In genomic region chr12:80366004-80366480, GRCm38 (mm10) we compare ENCODE assay signal across 8 mouse cellular contexts.
DNase-seq lines count a peak whose midpoint lies in the region; ATAC-seq and TF ChIP-seq lines count a peak whose summit lies in the region.

No protein-coding gene starts in this region.

- H3K9me3 ChIP-seq in hindbrain, embryonic 13.5 days: no peaks in the 10 kb centered on the region
- no peaks in the 10 kb centered on the region for H3K9me3 ChIP-seq in hindbrain, embryonic 11.5 days (ENCODE audit: control insufficient read depth, low read length)
- H3K9me3 ChIP-seq in forebrain, postnatal 0 days (ENCODE audit: low read length): no peaks in the 10 kb centered on the region
- no peaks in the 10 kb centered on the region for H3K9me3 ChIP-seq in kidney, embryonic 14.5 days (ENCODE audit: control insufficient read depth, low read length)
- H3K9me3 ChIP-seq in lung, embryonic 16.5 days (ENCODE audit: control insufficient read depth, low read length): no peaks in the 10 kb centered on the region

- no peak for ATAC-seq in hindbrain, embryonic 13.5 days (ENCODE audit: low FRiP score)
- no peak for ATAC-seq in hindbrain, embryonic 11.5 days (ENCODE audit: low FRiP score)
- ATAC-seq in forebrain, postnatal 0 days: peak; percentile 81
- peak; percentile 68; the same call in 1 of the 2 replicates for ATAC-seq in kidney, embryonic 14.5 days (ENCODE audit: low FRiP score, low TSS enrichment)
- peak; percentile 90 for ATAC-seq in lung, embryonic 16.5 days (ENCODE audit: low read depth)

- TF ChIP-seq CTCF in forebrain, postnatal 0 days (IDR thresholded peaks at IDR 0.05; ENCODE audit: low read depth): no peak

- H3K4me1 ChIP-seq in hindbrain, embryonic 13.5 days (replicated peaks): peaks cover 29% of the 10 kb centered on the region
- H3K4me1 ChIP-seq in hindbrain, embryonic 11.5 days (replicated peaks; ENCODE audit: control insufficient read depth, insufficient read depth, low read length): no peaks in the 10 kb centered on the region
- no peaks in the 10 kb centered on the region for H3K4me1 ChIP-seq in forebrain, postnatal 0 days (ENCODE audit: insufficient read depth)
- peaks cover 13% of the 10 kb centered on the region for H3K4me1 ChIP-seq in kidney, embryonic 14.5 days (ENCODE audit: control insufficient read depth, insufficient read depth, low read length)
- peaks cover 20% of the 10 kb centered on the region for H3K4me1 ChIP-seq in lung, embryonic 16.5 days (replicated peaks; ENCODE audit: control insufficient read depth, insufficient read depth, low read length)

- 52% methylated on average over 3 of the region's 3 CpGs for WGBS in hindbrain, embryonic 13.5 days
- WGBS in hindbrain, embryonic 11.5 days: 70% methylated on average over 3 of the region's 3 CpGs
- 14% methylated on average over 3 of the region's 3 CpGs for WGBS in forebrain, postnatal 0 days
- WGBS in kidney, embryonic 14.5 days: 32% methylated on average over 3 of the region's 3 CpGs
- 3% methylated on average over 3 of the region's 3 CpGs for WGBS in lung, embryonic 16.5 days

- H3K27me3 ChIP-seq in hindbrain, embryonic 13.5 days: no peaks in the 10 kb centered on the region
- H3K27me3 ChIP-seq in hindbrain, embryonic 11.5 days (ENCODE audit: control insufficient read depth, insufficient read depth, low read length): no peaks in the 10 kb centered on the region
- H3K27me3 ChIP-seq in forebrain, postnatal 0 days (ENCODE audit: insufficient read depth, low read length): no peaks in the 10 kb centered on the region
- H3K27me3 ChIP-seq in kidney, embryonic 14.5 days (ENCODE audit: control insufficient read depth, insufficient read depth, low read length): no peaks in the 10 kb centered on the region
- no peaks in the 10 kb centered on the region for H3K27me3 ChIP-seq in lung, embryonic 16.5 days (ENCODE audit: control insufficient read depth, insufficient read depth, low read depth, low read length)

- H3K27ac ChIP-seq in hindbrain, embryonic 13.5 days: peak overlapping the region; percentile 49
- no peak overlapping the region for H3K27ac ChIP-seq in hindbrain, embryonic 11.5 days (ENCODE audit: low read depth, low read length)
- no peak overlapping the region for H3K27ac ChIP-seq in forebrain, postnatal 0 days (ENCODE audit: low read depth, low read length)
- peak overlapping the region; percentile 84 for H3K27ac ChIP-seq in kidney, embryonic 14.5 days (ENCODE audit: low read depth, low read length)
- H3K27ac ChIP-seq in lung, embryonic 16.5 days (ENCODE audit: low read length): peak overlapping the region; percentile 92

- peaks cover 35% of the 10 kb centered on the region for H3K36me3 ChIP-seq in hindbrain, embryonic 13.5 days
- no peaks in the 10 kb centered on the region for H3K36me3 ChIP-seq in hindbrain, embryonic 11.5 days (ENCODE audit: control insufficient read depth, insufficient read depth, low read length)
- H3K36me3 ChIP-seq in forebrain, postnatal 0 days (ENCODE audit: insufficient read depth): peaks cover 4% of the 10 kb centered on the region; the same call in 1 of the 2 replicates
- H3K36me3 ChIP-seq in kidney, embryonic 14.5 days (ENCODE audit: control insufficient read depth, insufficient read depth, low read length): peaks cover 15% of the 10 kb centered on the region
- peaks cover 6% of the 10 kb centered on the region for H3K36me3 ChIP-seq in lung, embryonic 16.5 days (ENCODE audit: control insufficient read depth, insufficient read depth, low read length)

- H3K4me3 ChIP-seq in hindbrain, embryonic 13.5 days: no peak overlapping the region
- H3K4me3 ChIP-seq in hindbrain, embryonic 11.5 days (ENCODE audit: low read depth, low read length): no peak overlapping the region
- no peak overlapping the region for H3K4me3 ChIP-seq in forebrain, postnatal 0 days (ENCODE audit: low read depth, low read length)
- no peak overlapping the region for H3K4me3 ChIP-seq in kidney, embryonic 14.5 days (ENCODE audit: low read length)
- no peak overlapping the region for H3K4me3 ChIP-seq in lung, embryonic 16.5 days (ENCODE audit: low read length)

- H3K9ac ChIP-seq in hindbrain, embryonic 13.5 days: no peak overlapping the region
- no peak overlapping the region for H3K9ac ChIP-seq in hindbrain, embryonic 11.5 days (ENCODE audit: low read depth, low read length)
- H3K9ac ChIP-seq in forebrain, postnatal 0 days: no peak overlapping the region
- H3K9ac ChIP-seq in kidney, embryonic 14.5 days (ENCODE audit: low read depth, low read length): no peak overlapping the region; the same call in 1 of the 2 replicates
- H3K9ac ChIP-seq in lung, embryonic 16.5 days (ENCODE audit: low read length): no peak overlapping the region

- DNase-seq in hindbrain, embryonic 11.5 days (ENCODE audit: low spot score): no peak
- DNase-seq in adipocyte (ENCODE audit: low spot score): peak; percentile 73
- DNase-seq in forebrain, postnatal 0 days: peak; percentile 68
- DNase-seq in adrenal gland, adult 2 months: no peak
- no peak for DNase-seq in thymus, postnatal 0 days (ENCODE audit: low spot score)

- no peak overlapping the region for H3K4me2 ChIP-seq in hindbrain, embryonic 13.5 days
- no peak overlapping the region for H3K4me2 ChIP-seq in hindbrain, embryonic 11.5 days (replicated peaks; ENCODE audit: low read depth, low read length)
- no peak overlapping the region for H3K4me2 ChIP-seq in forebrain, postnatal 0 days (ENCODE audit: low read depth)
- H3K4me2 ChIP-seq in kidney, embryonic 14.5 days (replicated peaks; ENCODE audit: low read depth, low read length): no peak overlapping the region
- peak overlapping the region; percentile 33 for H3K4me2 ChIP-seq in lung, embryonic 16.5 days (ENCODE audit: low read depth, low read length)

Comparison
In these comparisons a context has a peak if more than half of its experiments do, and no peak if none do; other contexts are left out.
1. H3K27ac ChIP-seq: peak in hindbrain, embryonic 13.5 days (single experiment), kidney, embryonic 14.5 days (single experiment) and lung, embryonic 16.5 days (single experiment); none in hindbrain, embryonic 11.5 days (single experiment) and forebrain, postnatal 0 days (single experiment).
2. ATAC-seq: peak in forebrain, postnatal 0 days (single experiment), kidney, embryonic 14.5 days (single experiment) and lung, embryonic 16.5 days (single experiment); none in hindbrain, embryonic 13.5 days (single experiment) and hindbrain, embryonic 11.5 days (single experiment).
3. DNase-seq: peak in adipocyte (single experiment) and forebrain, postnatal 0 days (single experiment); none in hindbrain, embryonic 11.5 days (single experiment), adrenal gland, adult 2 months (single experiment) and thymus, postnatal 0 days (single experiment).